Mouse (Mus musculus) olfactory bulb, adult 2 months (tissue): ENCODE measurements around the gene Dnajb13.

Experiments used
- CTCF ChIP-seq: fragments of 200-500 bp; IDR thresholded peaks from 2 replicates; pipeline ENCODE4 v1.5.1; 2012; ENCODE audit warnings: low read depth, mild to moderate bottlenecking, low read length, moderate library complexity; ENCODE audit not compliant: insufficient read depth
- POLR2A ChIP-seq: fragments of 200-500 bp; IDR thresholded peaks from 2 replicates; pipeline ENCODE4 v1.6.1; 2012; ENCODE audit warnings: mild to moderate bottlenecking, low read depth, low read length, moderate library complexity; ENCODE audit not compliant: insufficient read depth

- TF ChIP-seq POLR2A: no peak
- no peak for TF ChIP-seq CTCF
Measured at GRCm38 (mm10) chr7:100465656-100466309, 49.0 kb downstream of the Dnajb13 start.
